Mouse (Mus musculus): ENCODE measurements around the gene Actl10. TPM values are rescaled to one million over a fixed set of nuclear protein-coding genes. Genes with fewer than 3 reads are reported as not detected.

Gene Actl10
- polyA plus RNA-seq, 1 experiment from 2014 or later: not detected

GRCm38 (mm10) chr2:154546711-154547110, 4.9 kb upstream of the Actl10 start, which contains the start of gene 1700003F12Rik:
TSS of gene 1700003F12Rik (plus strand) at chr2:154547085.
- Histone ChIP-seq H3K27me3 (replicated peaks; ENCODE audit: insufficient read depth, low read length) (no peaks in the 10 kb centered on the region), H3K9me3 (ENCODE audit: low read length) (no peaks in the 10 kb centered on the region), H3K4me1 (ENCODE audit: insufficient read depth, low read depth, low read length) (peaks cover 9% of the 10 kb centered on the region), H3K27ac (ENCODE audit: low read length) (no peak within 1 kb of the TSS), H3K36me3 (ENCODE audit: insufficient read depth, low read length) (no peaks in the 10 kb centered on the region), H3K4me3 (ENCODE audit: low read depth, low read length) (no peak within 1 kb of the TSS), H3K4me2 (replicated peaks; ENCODE audit: low read depth, low read length) (no peak within 1 kb of the TSS), H3K9ac (replicated peaks; ENCODE audit: low read depth) (no peak within 1 kb of the TSS)
- no peak for TF ChIP-seq EP300 (IDR thresholded peaks at IDR 0.05)
- no peak for TF ChIP-seq CTCF (IDR thresholded peaks at IDR 0.05)
- DNase-seq (ENCODE audit: low spot score): no peak
- no peak for ATAC-seq
- 91% methylated on average over 10 of the region's 10 CpGs for WGBS

GRCm38 (mm10) chr2:154548688-154549087, 2.9 kb upstream of the Actl10 start:
- DNase-seq (ENCODE audit: low spot score) (peak; percentile 66), ATAC-seq (peak; percentile 54)
- H3K4me2 ChIP-seq (replicated peaks; ENCODE audit: low read depth, low read length): no peak overlapping the region
- no peak overlapping the region for H3K4me3 ChIP-seq (ENCODE audit: low read depth, low read length)
- H3K9ac ChIP-seq (replicated peaks; ENCODE audit: low read depth): no peak overlapping the region
- no peak overlapping the region for H3K27ac ChIP-seq (ENCODE audit: low read length)
- H3K27me3 ChIP-seq (replicated peaks; ENCODE audit: insufficient read depth, low read length): no peaks in the 10 kb centered on the region
- no peaks in the 10 kb centered on the region for H3K9me3 ChIP-seq (ENCODE audit: low read length)
- 56% methylated on average over 3 of the region's 3 CpGs for WGBS
- TF ChIP-seq CTCF (IDR thresholded peaks at IDR 0.05) (no peak), EP300 (IDR thresholded peaks at IDR 0.05) (no peak)
- no peaks in the 10 kb centered on the region for H3K36me3 ChIP-seq (ENCODE audit: insufficient read depth, low read length)
- peaks cover 16% of the 10 kb centered on the region for H3K4me1 ChIP-seq (ENCODE audit: insufficient read depth, low read depth, low read length)

GRCm38 (mm10) chr2:154549127-154549885, 2.3 kb upstream of the Actl10 start:
- Histone ChIP-seq H3K27me3 (replicated peaks; ENCODE audit: insufficient read depth, low read length) (no peaks in the 10 kb centered on the region), H3K4me1 (ENCODE audit: insufficient read depth, low read depth, low read length) (peaks cover 16% of the 10 kb centered on the region), H3K9ac (replicated peaks; ENCODE audit: low read depth) (no peak overlapping the region), H3K36me3 (ENCODE audit: insufficient read depth, low read length) (no peaks in the 10 kb centered on the region), H3K9me3 (ENCODE audit: low read length) (no peaks in the 10 kb centered on the region), H3K4me2 (replicated peaks; ENCODE audit: low read depth, low read length) (peak overlapping the region; percentile 75), H3K4me3 (ENCODE audit: low read depth, low read length) (peak overlapping the region; percentile 34), H3K27ac (ENCODE audit: low read length) (no peak overlapping the region)
- DNase-seq (ENCODE audit: low spot score) (peak; percentile 84), ATAC-seq (peak; percentile 57)
- TF ChIP-seq EP300 (IDR thresholded peaks at IDR 0.05) (no peak), CTCF (IDR thresholded peaks at IDR 0.05) (no peak)
- 3% methylated on average over 43 of the region's 48 CpGs for WGBS

- no peak for ATAC-seq
- Histone ChIP-seq H3K4me1 (ENCODE audit: insufficient read depth, low read depth, low read length) (peaks cover 16% of the 10 kb centered on the region), H3K4me3 (ENCODE audit: low read depth, low read length) (peak overlapping the region; percentile 34), H3K9ac (replicated peaks; ENCODE audit: low read depth) (no peak overlapping the region), H3K4me2 (replicated peaks; ENCODE audit: low read depth, low read length) (peak overlapping the region; percentile 75), H3K27ac (ENCODE audit: low read length) (no peak overlapping the region), H3K36me3 (ENCODE audit: insufficient read depth, low read length) (no peaks in the 10 kb centered on the region), H3K9me3 (ENCODE audit: low read length) (no peaks in the 10 kb centered on the region), H3K27me3 (replicated peaks; ENCODE audit: insufficient read depth, low read length) (no peaks in the 10 kb centered on the region)
- no peak for DNase-seq (ENCODE audit: low spot score)
- no peak for TF ChIP-seq EP300 (IDR thresholded peaks at IDR 0.05)
- no peak for TF ChIP-seq CTCF (IDR thresholded peaks at IDR 0.05)
- 16% methylated on average over 20 of the region's 20 CpGs for WGBS
These were observed 1.7 kb upstream of the Actl10 start for GRCm38 (mm10) chr2:154549886-154550189.

- 73% methylated on average over 2 of the region's 2 CpGs for WGBS
- Histone ChIP-seq H3K27me3 (replicated peaks; ENCODE audit: insufficient read depth, low read length) (no peaks in the 10 kb centered on the region), H3K4me3 (ENCODE audit: low read depth, low read length) (no peak overlapping the region)
These were observed 639 bp upstream of the Actl10 start for GRCm38 (mm10) chr2:154550937-154551336.

GRCm38 (mm10) chr2:154551927-154552326, 351 bp downstream of the Actl10 start:
- ATAC-seq (peak; percentile 6), DNase-seq (ENCODE audit: low spot score) (no peak)
- 25% methylated on average over 21 of the region's 21 CpGs for WGBS
- Histone ChIP-seq H3K36me3 (ENCODE audit: insufficient read depth, low read length) (no peaks in the 10 kb centered on the region), H3K4me3 (ENCODE audit: low read depth, low read length) (peak overlapping the region; percentile 23; the same call in 1 of the 2 replicates), H3K9ac (replicated peaks; ENCODE audit: low read depth) (no peak overlapping the region), H3K4me1 (ENCODE audit: insufficient read depth, low read depth, low read length) (peaks cover 16% of the 10 kb centered on the region), H3K9me3 (ENCODE audit: low read length) (no peaks in the 10 kb centered on the region), H3K27ac (ENCODE audit: low read length) (no peak overlapping the region), H3K4me2 (replicated peaks; ENCODE audit: low read depth, low read length) (peak overlapping the region; percentile 56), H3K27me3 (replicated peaks; ENCODE audit: insufficient read depth, low read length) (no peaks in the 10 kb centered on the region)
- TF ChIP-seq EP300 (IDR thresholded peaks at IDR 0.05) (no peak), CTCF (IDR thresholded peaks at IDR 0.05) (peak; percentile 27; the same call in 1 of the 2 replicates)

More at GRCm38 (mm10) chr2:154550937-154551336, 639 bp upstream of the Actl10 start:
- no peaks in the 10 kb centered on the region for H3K36me3 ChIP-seq (ENCODE audit: insufficient read depth, low read length)
- DNase-seq (ENCODE audit: low spot score) (no peak), ATAC-seq (no peak)
- no peak overlapping the region for H3K27ac ChIP-seq (ENCODE audit: low read length)
- H3K4me1 ChIP-seq (ENCODE audit: insufficient read depth, low read depth, low read length): peaks cover 16% of the 10 kb centered on the region
- no peaks in the 10 kb centered on the region for H3K9me3 ChIP-seq (ENCODE audit: low read length)
- TF ChIP-seq CTCF (IDR thresholded peaks at IDR 0.05) (no peak), EP300 (IDR thresholded peaks at IDR 0.05) (no peak)
- H3K9ac ChIP-seq (replicated peaks; ENCODE audit: low read depth): no peak overlapping the region
- H3K4me2 ChIP-seq (replicated peaks; ENCODE audit: low read depth, low read length): no peak overlapping the region
